Mouse (Mus musculus) heart, postnatal 14 days (tissue): ENCODE data around the gene Ric8a. TPM values are rescaled to one million over a fixed set of nuclear protein-coding genes. Genes with fewer than 3 reads are reported as not detected.

ENCODE experiments used
- total RNA-seq, 2 experiments: library from RNA; stranded (reverse); gene quantifications; 2 replicates each; pipeline ENCODE4 v1.2.3; 2021

Gene Ric8a
- total RNA-seq, 2 experiments from 2014 or later, result 23.7 to 24.5 TPM

Other genes starting within 250 kb of the Ric8a start
- not detected for gene Olfr61, start 228.0 kb upstream of the Ric8a start, total RNA-seq
- gene Olfr53, start 210.5 kb upstream of the Ric8a start, total RNA-seq, result not detected
- not detected for gene Olfr539, start 197.0 kb upstream of the Ric8a start, total RNA-seq
- not detected for gene Olfr45, start 175.0 kb upstream of the Ric8a start, total RNA-seq
- gene Olfr541, start 159.7 kb upstream of the Ric8a start, total RNA-seq, result not detected
- 1 to 10 TPM in 1 of 2 experiments, under 1 TPM in 1; 0.93 to 5.7 TPM for gene Cyp2e1, start 93.2 kb upstream of the Ric8a start, total RNA-seq
- not detected for gene Syce1, start 69.1 kb upstream of the Ric8a start, total RNA-seq
- gene Zfp941, start 34.8 kb upstream of the Ric8a start, total RNA-seq, result under 1 TPM; 0.22 to 0.36 TPM
- not detected for gene Urah, start 21.9 kb upstream of the Ric8a start, total RNA-seq
- gene Scgb1c1, start 11.4 kb upstream of the Ric8a start, total RNA-seq, result 1 to 10 TPM; 6.2 to 8.4 TPM
- not detected for gene Odf3, start 9.2 kb upstream of the Ric8a start, total RNA-seq
- gene Gm45785, start 626 bp upstream of the Ric8a start, total RNA-seq, result not detected
- 10 to 100 TPM; 11.3 to 12.5 TPM for gene Bet1l, start 620 bp downstream of the Ric8a start, total RNA-seq
- gene Psmd13, start 25.0 kb downstream of the Ric8a start, total RNA-seq, result 10 to 100 TPM; 92.6 to 92.8 TPM
- gene Sirt3, start 25.4 kb downstream of the Ric8a start, total RNA-seq, result 10 to 100 TPM; 54.6 to 56.2 TPM
- gene Cox8b, start 43.5 kb downstream of the Ric8a start, total RNA-seq, result 1,000 to 10,000 TPM; 2,004 to 2,091 TPM
- not detected for gene Nlrp6, start 63.9 kb downstream of the Ric8a start, total RNA-seq
- 1 to 10 TPM; 7.4 to 7.7 TPM for gene Pgghg, start 84.4 kb downstream of the Ric8a start, total RNA-seq
- gene Ifitm5, start 93.3 kb downstream of the Ric8a start, total RNA-seq, result under 1 TPM; 0.38 to 0.80 TPM
- gene Gm45717, start 99.0 kb downstream of the Ric8a start, total RNA-seq, result not detected
- 100 to 1,000 TPM; 130 TPM for gene Ifitm2, start 99.0 kb downstream of the Ric8a start, total RNA-seq
- 1 to 10 TPM; 3.1 to 4.2 TPM for gene Ifitm1, start 110.3 kb downstream of the Ric8a start, total RNA-seq
- 10 to 100 TPM; 95.6 to 96.3 TPM for gene Ifitm3, start 153.8 kb downstream of the Ric8a start, total RNA-seq
- gene Ifitm6, start 161.0 kb downstream of the Ric8a start, total RNA-seq, result 1 to 10 TPM in 1 of 2 experiments, under 1 TPM in 1; 0.34 to 1.1 TPM
- gene Gm17387, start 172.2 kb downstream of the Ric8a start, total RNA-seq, result not detected
- under 1 TPM; 0.07 to 0.14 TPM for gene B4galnt4, start 204.1 kb downstream of the Ric8a start, total RNA-seq
- gene Pkp3, start 221.3 kb downstream of the Ric8a start, total RNA-seq, result under 1 TPM; 0.43 to 0.95 TPM
- 1 to 10 TPM; 8.0 to 8.1 TPM for gene Sigirr, start 243.6 kb downstream of the Ric8a start, total RNA-seq